Mouse (Mus musculus) cerebellum, adult 9-11 months (tissue): ENCODE measurements around the gene Olfr972.
"Not testable (repeated sequence)": the region's sequence is repeated elsewhere in the genome, so short reads cannot be mapped to it uniquely, and the experiment has no call there.

ENCODE experiments used
- DNase-seq: peaks from one replicate; pipeline ENCODE4 v3.0.0; 2022

Olfr972 gene

DNA sequence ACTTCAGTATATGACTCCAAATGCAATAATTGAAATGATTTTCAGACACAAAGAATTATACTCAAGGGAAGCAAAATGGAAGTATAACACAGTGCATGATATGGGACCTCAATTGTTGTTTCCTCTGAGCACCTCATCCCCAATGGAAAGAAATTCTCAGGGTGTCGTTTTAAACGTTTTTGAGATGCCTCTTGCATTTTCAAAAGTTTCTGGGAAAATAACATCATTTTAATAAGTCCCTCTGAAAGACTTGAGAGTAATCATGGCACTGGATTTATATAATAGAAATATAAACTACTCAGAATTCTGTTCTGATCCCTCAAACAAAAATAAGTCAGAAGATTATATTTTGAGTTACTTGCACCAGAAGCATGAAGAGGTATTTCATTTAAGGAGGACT, at the start of gene Olfr972:
TSS of gene Olfr972 (plus strand) at position 301 of the 400 bp plus-strand sequence.
- DNase-seq, result no peak

DNA sequence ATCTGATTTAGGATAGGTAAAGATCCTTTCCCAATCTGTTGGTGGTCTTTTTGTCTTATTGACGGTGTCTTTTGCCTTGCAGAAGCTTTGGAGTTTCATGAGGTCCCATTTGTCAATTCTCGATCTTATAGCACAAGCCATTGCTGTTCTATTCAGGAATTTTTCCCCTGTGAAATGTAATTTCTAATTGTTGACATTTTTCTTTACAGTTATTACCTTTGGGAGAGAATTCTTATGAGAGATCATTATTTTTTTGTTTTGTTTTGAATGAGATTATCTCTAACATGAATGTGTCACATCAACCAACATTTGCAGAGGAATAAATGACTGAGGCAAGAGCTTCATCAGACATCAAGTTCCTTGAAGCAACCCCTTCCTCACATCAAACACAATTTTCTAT, 29.6 kb upstream of the Olfr972 start, which contains the start of gene Olfr971:
TSS of gene Olfr971 (plus strand) at position 301 of the 400 bp plus-strand sequence.
- DNase-seq, result not testable (repeated sequence)

DNA sequence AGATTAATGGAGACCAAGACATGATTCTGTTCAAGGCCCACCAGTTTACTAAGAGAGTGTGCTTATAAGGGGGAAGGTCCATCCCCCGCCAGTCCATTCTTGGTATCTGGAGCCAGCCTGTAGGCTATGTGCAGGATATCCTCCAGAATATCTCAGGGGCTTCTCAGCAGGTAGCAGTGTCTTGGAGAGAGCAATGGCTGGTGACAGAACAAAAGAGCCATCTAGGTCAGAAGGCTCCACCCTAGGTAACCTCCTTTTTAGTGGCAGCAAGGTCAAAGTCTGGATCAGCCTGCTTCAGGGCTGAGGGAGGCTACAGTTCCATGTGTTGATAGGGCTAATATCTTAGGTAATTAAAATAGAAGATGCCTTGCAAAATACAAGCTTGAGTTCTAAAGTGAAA, 5.8 kb downstream of the Olfr972 start:
- DNase-seq, result not testable (repeated sequence)

GRCm38 (mm10) chr9:39877541-39878396, 11.5 kb downstream of the Olfr972 start:
- not testable (repeated sequence) for DNase-seq

DNA sequence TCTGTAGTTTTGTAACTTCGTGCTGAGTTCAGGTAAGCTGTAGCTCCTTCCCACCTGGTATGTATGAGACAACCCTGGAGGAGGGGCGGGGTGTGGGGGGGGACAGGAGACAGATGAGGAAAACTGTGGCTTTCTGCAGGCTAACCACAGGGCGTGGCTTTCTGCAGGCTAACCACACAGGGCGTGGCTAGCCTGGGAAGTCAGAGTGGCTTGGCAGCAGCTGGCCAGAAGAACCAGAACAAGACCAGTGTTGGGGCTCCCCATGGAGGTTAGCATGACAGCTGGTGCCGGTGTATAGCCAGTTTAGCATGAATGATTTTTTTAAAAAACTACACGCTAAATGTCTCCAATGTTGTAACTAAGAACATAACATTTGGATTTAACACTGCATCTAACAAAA, 38.9 kb downstream of the Olfr972 start:
- no peak for DNase-seq

DNA sequence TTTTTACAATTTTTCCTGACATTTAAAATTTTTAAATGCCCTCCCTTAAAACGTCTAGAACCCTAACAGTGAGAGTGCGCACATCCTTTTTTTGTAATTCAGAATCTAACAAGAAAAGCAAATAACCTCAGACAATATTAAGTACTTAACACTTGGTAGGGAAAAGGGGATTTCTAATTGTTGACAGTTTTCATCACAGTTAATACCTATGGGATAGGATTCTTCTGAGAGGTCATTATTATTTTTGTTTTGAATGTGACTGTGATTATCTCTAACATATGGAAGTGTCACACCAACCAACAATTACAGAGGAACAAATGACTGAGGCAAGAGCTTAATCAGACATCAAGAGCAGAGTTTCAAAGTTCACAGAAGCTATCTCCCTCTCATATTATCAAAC, 40.8 kb downstream of the Olfr972 start, which contains the start of gene Olfr229:
TSS of gene Olfr229 (plus strand) at position 301 of the 400 bp plus-strand sequence.
- no peak for DNase-seq

GRCm38 (mm10) chr9:39909939-39910338, 43.7 kb downstream of the Olfr972 start:
- no peak for DNase-seq
